Mouse (Mus musculus) spleen, adult 2 months (tissue): ENCODE measurements around the gene Rad51b.

Experiments
- CTCF ChIP-seq: fragments of 200-500 bp; IDR thresholded peaks from 2 replicates; pipeline ENCODE4 v1.5.1; 2011; ENCODE audit warnings: mild to moderate bottlenecking, inconsistent platforms; ENCODE audit not compliant: insufficient read depth, insufficient read length, insufficient replicate concordance; ENCODE audit errors: extremely low read depth
- POLR2A ChIP-seq: fragments of 200-500 bp; IDR thresholded peaks from 2 replicates; pipeline ENCODE4 v1.6.1; 2011; ENCODE audit warnings: low read depth, low read length, inconsistent platforms

DNA sequence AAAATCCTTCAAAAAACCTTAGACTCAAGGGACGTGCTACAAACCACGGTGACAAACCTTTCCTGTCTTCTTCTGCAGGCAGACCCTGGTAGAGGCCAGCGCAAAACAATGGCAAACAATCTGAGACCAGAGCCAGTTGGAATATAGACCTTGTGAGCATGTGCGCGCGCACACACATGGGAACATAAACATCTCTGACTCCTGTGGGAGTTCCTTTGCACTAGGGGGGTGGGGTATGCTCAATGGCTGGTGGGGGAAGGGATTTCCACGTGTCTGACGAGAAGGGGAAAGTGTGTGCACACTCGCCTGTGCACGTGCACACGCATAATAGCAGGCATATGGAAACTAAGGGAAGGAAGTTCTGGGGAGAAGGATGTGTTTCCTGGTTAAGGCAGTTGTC, 545.9 kb downstream of the Rad51b start:
- TF ChIP-seq POLR2A (no peak), CTCF (no peak)
